Mouse (Mus musculus) mouse embryonic stem cell (cell line): ENCODE data around the gene Ston2.

Experiments used
- in situ Hi-C, 2 experiments: fragments of 300-500 bp; cut with MboI; formaldehyde crosslinking; loops; 1 replicate in 1 of 2; 3 replicates in 1 of 2; pipeline ENCODE4 v1.14.3; 2019 to 2020; ENCODE audit warnings: low sequenced_read_pairs in 2 of 2, low pct_unique_long_range_greater_than_20kb in 1 of 2, mixed read lengths in 1 of 2; ENCODE audit not compliant: unreplicated experiment in 1 of 2

Ston2 gene

DNA sequence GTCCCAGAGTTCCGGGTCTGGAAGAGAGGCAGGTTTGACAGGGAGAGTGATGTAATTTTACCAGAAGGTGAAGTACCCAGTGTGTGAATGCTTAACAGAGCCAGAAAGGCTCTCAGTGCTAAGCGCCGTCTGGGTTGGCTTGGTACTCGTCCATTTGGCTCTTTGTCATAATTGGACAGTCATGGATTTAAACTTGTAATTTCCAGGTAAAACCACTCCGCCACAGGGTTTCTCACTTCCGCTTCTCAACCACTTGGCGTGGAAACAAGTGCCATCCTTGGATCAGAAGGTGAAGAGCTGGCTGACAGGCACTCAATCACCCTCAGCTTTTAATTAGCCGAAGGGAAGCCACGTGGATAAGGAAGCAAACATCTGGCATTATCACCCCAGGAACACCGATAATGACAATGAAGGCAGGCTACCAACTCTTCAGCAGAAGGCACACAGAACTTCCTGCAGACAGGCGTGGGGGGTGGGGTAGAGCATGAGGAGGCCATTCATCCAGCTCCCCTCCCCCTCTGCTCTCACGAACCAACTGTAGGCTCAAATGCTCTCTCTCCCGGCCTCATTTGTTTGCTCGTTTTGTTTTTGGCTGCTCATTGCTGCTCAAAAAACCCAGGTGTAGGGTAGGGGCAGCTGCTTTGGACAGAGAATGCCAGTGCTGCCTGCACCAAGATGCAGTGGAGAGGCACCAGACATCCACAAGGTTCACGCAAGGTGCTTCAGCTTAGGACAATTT lies 103.9 kb downstream of the Ston2 start:
- in situ Hi-C loops = no loop called here

DNA sequence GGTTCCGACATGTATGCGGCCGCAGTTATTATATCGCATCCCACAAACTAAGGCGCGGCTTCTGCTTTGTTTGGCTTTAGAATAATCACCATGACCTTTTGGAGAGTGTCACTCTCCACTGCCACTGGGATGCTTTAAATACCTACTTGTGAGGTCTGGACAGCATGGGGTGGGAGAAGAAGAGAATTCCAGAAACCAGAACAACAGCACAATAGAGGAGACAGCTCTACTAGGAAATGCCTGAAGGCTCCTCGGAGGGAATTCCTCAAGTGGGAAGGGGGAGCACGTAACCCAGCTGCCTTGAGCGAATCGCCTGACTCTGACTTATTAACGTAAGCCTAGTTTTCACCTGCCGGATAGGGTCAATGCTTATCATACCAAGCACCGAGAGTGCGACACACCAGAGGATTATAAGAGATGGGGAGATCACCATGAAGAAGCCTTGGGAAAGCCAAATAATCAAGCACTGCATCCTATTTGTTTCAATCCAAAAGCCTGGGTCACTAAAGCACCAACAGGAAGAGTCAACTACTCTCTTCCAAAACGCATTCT lies 104.6 kb downstream of the Ston2 start:
- in situ Hi-C loops = no loop called here

DNA sequence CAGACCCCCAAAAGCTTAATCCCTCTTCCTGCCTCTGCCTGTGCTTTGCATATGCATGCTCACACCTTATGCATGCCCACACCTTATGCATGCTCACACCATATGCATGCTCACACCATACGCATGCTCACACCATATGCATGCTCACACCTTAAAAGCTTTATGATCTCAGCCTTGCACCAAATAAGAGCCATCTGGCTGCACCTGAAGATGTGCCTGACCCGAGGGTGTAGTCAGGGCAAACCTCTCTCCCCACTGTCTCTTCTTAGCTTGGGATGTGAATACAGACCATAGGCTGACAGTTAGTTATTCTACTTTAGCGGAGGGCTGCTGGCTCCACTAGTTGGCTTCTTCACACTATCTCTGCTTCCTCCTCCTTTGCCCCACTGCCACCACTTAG lies 105.1 kb downstream of the Ston2 start:
- in situ Hi-C loops = no loop called here

DNA sequence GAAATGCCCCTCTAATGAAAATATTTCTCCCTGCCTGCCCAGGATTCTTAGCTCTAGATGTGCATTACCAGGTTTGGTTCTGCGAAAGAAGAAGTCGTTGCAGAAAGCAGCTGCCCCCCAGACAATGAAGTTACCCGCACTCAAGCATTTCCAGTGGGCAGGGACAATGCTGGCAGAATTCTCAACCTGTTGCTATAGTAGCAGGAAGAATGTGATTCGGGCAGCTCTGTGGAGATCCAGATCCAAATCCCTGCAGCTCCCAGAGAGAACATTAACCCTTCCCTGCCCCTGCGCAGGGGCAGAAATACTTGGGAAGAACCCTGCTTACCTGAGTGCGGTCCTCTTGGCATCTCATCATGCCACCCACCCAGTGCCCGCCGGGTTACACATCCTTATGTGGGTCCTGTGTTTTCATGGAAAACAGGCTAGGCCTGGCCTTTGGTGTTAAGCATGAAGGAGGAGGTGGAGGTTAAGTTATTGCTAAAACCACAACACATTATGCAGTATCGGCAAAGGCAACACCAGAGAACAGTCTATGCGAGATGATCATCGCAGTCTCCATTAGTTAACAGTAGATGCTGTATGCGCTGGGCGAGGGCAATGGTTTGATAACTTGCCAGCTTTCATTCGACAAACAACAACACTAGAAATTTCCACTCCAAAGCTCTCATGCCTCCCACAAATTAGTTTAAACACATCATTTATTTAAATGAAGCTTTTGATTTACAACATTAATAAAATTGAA lies 108.7 kb downstream of the Ston2 start:
- in situ Hi-C loops = no loop called here

DNA sequence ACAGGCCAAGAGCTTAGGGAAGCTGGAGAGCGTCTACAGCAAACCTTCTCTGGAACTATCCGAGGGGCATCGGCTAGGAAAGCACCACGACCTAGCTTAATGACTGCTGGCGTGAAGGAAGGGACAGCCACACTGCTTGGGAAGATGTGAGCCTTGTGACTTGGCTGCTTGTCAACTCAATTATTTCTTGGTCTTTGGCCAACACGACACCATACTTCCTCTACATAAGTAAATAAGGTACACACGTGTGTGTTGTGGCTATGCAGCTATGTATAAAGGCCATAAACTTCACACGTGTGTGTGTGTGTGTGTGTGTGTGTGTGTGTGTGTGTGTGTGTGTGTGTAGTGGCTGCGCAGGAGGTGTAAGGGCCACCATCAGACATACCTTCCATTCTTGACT lies 112.2 kb downstream of the Ston2 start:
- in situ Hi-C loops = no loop called here

DNA sequence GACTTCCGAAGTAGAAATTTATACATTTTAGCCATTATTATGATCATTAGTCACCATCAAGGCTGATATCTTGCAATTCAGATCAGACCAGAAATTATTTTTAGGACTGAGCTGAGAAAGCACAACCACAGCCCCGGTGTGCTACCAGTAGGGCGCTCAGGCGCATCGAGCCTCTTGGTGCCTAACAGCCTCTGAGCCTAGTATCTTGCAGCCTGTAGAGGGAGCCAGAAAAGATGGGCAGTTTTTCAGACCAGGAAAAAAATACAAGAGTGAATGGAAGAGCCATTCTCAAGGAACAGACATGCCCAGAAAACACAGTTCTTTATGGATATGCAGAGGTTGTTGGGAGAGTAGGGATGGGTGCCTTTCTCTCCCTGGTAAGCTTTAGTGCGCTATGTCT lies 115.0 kb downstream of the Ston2 start:
- in situ Hi-C loops = no loop called here

DNA sequence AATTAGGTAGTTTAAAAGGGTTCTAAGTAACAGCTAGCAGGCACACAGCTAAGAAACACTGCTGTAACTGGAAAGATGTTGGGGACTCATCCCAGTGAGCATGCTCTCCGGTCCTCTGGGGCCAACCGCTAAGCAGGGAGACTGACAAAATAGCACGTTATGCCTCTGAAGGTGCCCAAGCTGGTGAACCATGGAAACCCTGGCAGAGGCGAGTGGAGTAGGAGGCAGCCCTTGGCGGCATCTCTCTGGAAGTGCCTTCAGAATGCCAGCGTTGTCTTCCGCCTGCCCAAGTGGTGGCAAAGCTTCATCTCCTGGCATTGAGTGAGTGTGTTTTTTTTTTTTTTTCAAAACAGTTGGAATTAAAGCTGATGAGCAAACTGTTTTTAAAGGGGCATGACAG lies 115.7 kb downstream of the Ston2 start:
- in situ Hi-C loops = no loop called here

DNA sequence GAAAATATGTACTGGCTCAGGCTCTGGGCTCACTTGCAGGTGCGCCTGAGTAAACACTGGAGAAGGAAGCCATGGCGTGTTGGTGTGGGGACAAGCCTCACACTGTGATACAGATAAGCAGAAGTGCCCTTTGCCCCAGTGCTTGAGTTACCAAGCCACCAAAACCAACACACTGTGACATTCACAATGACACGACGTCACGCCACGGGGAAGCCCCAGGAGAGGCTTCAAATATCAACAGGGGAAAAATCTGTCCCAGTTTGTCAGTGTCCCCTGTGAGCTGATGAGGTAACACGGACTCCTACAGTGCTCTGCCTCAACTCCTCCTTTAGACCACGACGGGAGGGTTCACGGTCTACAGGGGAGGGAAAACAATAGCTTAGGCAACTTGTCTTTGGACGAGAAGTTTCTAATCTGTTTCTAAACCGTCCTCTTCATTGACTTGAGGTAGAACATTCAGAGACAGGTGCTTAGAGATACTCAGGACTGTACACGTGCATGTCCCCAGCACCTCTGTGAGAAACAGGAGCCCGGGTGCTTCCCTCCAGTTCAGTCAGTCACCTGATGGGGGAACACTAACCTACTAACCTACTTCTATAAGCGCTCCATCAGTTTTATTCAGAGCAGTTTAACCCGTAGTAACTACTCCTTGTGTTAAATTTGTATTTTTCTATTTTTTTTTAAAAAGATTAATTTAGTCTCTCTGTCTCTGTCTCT lies 119.5 kb downstream of the Ston2 start:
- in situ Hi-C loops = no loop called here

DNA sequence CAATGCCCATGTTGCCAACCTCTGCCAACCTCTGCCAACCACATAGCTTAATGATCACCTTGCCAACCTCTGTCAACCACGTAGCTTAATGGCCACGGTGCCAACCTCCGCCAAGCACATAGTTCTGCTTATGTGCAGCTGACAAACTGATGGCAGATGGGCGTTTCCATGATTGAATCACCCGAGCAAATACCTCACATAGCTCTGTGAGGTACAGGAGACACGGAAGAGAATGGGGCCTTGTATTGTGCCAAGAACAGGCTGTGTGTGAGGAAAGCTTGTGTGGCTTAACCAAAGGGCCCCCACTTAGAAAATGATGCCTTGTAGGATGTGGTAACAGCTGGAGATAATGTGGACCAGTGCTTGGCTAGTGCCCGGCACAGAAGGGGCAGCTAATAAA lies 120.4 kb downstream of the Ston2 start:
- in situ Hi-C loops = no loop called here

DNA sequence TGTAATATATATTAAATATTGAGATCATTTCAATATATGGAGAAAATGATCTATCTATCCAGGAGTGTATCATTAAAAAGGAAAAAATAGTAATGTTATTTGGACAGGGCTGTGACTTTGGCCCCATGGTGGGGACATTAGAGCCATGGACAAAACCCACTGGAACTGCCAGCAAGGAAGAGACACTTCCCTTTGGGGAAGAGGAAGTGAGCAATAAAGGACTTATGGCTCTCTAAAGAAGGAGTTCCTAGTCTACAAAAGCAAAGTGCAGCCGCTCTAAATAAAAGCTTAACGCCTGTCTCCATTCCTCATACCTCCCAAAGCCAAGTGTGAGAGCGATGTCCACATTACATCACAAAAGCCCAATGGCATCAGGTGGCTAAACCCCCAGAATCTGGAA lies 121.6 kb downstream of the Ston2 start:
- in situ Hi-C loops = no loop called here

DNA sequence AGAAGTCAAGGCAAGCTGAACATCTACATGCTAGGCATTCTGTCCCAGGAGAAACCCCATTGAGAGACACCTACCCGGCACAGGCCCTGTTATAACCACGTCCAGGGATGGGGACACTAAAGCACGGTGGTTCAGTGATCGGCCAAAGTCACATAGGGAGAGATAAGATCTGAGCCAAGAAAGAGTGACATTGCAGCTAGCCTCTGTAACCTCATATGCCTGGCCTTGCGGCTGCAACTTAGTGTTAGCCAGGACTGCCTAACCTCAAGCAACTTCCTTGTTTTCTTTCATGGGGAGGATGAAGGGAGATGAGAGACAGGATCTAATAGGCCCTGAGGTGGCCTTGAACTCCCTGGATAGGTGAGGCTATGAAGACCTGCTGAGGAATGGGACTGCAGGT lies 122.8 kb downstream of the Ston2 start:
- in situ Hi-C loops = no loop called here

DNA sequence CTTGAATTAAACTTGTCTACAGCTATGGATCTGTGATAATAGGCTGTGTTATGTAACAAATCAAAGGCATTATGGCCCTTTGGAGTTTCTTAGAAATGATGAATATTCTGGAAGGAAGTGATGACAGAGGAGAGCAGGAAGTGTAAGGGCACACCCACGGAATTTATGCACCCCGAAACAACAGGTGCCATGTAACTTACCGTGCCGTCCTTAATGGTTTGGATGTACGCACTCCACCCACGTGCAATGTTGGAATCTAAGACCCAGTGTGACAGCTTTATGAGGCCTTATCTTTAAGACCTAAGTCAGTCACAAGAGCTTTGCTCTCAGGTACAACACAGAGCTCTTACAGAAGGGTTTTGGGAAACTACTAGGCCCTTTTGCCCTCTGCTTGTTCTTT lies 124.9 kb downstream of the Ston2 start:
- in situ Hi-C loops = no loop called here

DNA sequence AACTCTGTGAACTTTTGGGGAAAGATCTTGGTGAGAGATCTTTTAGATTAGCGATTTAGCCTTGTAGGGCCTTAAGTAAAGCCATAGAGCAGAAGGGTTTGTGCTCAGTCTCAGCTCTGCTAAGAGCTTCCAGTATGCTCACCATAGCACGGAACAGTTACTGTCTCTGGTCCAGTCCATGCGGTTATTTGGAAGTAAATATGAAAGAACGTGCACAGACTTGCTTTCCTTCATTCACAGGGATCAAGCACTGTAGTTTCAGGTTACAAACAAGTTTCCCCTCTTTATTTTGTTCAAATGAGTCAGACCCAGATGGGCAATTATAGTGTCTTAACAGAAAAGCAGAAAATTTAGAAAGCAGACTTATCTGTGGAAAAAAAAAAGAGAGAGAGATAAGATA lies 125.3 kb downstream of the Ston2 start:
- in situ Hi-C loops = no loop called here

DNA sequence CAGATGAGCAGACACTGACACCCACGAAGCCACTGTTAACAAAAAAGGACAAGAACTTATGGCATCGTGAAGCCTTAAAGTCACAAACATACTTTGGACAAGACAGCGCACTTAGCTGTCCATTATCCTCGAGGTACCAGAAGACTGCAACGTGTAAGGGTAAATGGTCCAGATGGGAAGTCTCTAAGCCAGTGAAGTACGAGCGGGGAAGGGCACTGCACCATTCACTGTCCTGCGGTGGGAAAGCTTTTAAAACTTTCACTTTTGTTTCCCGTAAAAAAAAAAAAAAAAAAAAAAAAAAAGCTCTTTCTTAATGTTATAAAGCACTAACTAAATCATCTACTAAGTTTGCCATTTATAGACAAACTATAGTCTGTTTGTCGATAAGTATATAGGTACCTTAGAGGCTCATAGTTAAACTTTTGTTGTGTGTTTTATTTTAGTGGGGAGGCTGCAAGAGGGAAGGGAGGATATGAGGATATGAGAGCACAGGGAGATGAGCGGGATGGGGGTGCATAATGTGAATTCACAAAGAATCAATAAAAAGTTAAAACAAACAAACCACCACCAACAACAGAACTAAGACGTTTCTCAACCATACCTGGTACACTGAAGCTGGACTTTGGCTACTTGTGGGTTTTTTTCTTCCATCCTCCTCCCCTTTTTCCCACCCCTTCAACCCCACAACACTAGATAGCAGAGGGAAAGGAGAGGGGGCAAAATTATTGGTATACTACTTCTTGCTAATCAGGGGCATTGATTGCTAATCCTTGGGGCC lies 127.4 kb downstream of the Ston2 start:
- in situ Hi-C loops = no loop called here

DNA sequence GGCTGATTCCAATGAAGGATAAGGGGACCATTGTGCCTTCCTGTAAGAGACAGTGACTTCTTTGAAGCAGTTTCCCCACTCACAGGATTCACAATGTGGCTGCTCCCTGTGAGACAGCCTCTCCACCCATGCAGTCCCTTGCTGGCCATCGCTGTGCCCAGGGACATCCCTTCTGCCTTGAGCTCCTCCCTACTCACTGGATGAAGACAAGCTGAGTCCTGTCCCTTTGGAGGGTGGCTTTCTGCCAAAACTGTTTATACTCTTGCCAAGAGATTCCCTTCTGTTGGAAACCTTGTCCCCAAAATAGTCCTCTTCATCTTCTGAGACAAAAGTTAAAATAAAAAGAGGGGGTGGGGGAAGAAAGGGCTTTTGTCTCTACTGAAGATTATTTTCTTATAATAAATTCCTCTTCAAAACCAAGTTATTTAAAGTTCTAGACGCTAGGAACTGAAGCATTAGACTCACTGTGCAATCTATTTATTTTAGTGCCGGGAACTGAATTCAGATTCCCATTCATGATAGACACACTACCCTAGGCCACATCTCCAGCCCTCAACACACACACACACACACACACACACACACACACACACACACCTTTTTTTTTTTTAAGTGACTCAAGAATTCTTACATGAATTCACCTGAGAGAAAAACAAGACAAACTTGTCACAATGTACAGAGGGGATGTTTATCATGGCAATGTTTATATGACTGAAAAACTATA lies 133.6 kb downstream of the Ston2 start:
- in situ Hi-C loops = no loop called here

DNA sequence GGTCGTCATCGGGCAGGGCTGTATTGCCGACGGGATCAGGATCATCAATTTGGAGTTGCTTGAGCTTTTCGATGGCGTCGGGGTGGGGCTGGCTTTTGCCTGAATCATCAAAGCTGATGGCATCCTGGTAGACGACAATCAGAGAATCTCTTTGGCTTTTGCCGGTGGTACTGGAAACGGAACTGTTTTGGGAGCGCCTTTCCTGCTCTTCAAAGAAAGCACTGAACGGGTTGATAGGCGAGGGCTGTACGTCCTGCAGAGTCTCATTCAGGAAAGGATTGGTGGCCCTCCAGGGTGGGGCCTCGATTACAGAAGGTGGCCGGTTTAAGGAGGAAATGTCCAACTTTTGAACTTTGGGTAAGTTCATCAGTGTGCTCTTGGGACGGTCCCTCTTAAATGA lies 139.8 kb downstream of the Ston2 start:
- in situ Hi-C loops = loop anchor here (10.0 kb wide), 2 partner anchors 136 to 146 kb away; partner anchors contain the start of gene Ston2 (in 1 of the 2)

DNA sequence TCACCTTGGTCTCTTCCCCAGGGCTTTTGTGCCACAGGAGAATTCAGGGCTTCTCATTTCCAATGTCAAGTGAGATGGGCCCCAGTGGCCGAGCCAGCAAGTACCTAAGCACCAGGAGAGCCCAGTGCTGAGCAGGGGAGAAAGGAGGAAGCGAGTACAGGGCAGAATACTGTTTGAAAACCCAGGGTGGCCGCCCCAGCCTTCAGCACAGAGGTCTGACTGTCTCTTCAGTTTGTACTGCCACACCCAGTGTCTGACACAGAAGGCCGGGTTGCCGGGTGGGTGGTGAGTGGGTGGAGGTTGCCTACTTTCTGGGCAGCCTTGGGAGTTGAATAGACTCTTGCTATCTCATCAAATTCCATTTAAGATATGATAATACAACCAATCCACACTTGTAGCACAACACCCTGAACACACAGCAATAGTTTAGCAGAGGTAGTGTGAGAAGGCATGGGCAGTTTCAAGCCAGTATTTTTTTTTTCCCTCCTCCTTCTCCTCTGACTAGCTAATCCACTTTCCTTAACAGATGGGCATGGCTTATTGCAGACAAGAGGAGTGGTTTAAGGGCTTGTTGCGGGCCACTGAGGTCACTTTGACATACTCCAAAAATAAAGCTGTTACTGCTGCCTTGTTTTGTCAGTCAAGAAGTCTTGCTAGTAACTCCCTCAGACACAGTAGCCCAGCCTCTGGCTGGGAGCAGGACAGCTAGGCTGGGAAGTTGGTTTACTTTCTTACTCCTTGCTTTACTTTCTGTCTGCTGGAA lies 142.6 kb downstream of the Ston2 start:
- in situ Hi-C loops = loop anchor here (10.0 kb wide), 2 partner anchors 139 to 149 kb away; partner anchors contain the start of gene Ston2 (in 1 of the 2)
